Mouse (Mus musculus): ENCODE measurements around the gene Nudt14. TPM values are rescaled to one million over a fixed set of nuclear protein-coding genes. Genes with fewer than 3 reads are reported as not detected.
A peak's percentile ranks its signal among the peaks of the same experiment; 100 is the strongest.

Gene Nudt14
- total and polyA plus RNA-seq, 3 experiments: 5.7 to 14.8 (median 8.6) TPM

DNA sequence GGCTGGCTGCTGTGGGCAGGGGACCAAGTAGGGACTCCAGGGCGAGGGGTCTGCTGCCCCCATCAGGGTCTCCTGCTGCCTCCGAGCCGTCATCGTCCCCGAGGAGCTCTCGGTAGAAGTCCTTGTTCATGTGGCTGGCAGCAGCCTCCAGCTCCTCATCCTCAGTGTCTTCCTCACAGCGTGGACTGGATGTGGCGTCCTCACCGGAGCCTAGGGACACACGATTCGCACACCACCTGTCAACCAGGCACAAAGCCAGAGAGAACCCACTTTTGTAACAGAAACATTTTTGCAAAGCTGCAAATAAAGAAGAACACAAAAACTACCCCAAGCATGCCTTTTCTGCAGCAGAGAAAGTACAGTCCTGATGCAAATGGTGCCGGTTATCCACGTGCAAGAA, 23.9 kb upstream of the Nudt14 start:
- Histone ChIP-seq H3K79me2 (replicated peaks; ENCODE audit: control insufficient read depth, insufficient read depth, low read length) (no peaks in the 10 kb centered on the region), H3K9ac (ENCODE audit: low read depth, low read length) (no peak overlapping the region), H3K36me3 (ENCODE audit: control insufficient read depth, insufficient read depth, low read length) (no peaks in the 10 kb centered on the region), H3K27ac (no peak overlapping the region), H3K27me3 (ENCODE audit: control insufficient read depth, insufficient read depth, low read length) (no peaks in the 10 kb centered on the region), H3K4me3 (no peak overlapping the region), H3K4me1 (ENCODE audit: control insufficient read depth, insufficient read depth, low read length) (no peaks in the 10 kb centered on the region)
- TF ChIP-seq CTCF (IDR thresholded peaks at IDR 0.05) (no peak), EP300 (IDR thresholded peaks at IDR 0.05; ENCODE audit: insufficient read depth, low read depth, low read length) (no peak), POLR2A (IDR thresholded peaks at IDR 0.05; ENCODE audit: insufficient read depth, low read depth, low read length) (no peak)
- no peak for DNase-seq
- intact Hi-C loops (cut with DNase I): no loop called here
- WGBS: 88% methylated on average over 13 of the region's 13 CpGs

DNA sequence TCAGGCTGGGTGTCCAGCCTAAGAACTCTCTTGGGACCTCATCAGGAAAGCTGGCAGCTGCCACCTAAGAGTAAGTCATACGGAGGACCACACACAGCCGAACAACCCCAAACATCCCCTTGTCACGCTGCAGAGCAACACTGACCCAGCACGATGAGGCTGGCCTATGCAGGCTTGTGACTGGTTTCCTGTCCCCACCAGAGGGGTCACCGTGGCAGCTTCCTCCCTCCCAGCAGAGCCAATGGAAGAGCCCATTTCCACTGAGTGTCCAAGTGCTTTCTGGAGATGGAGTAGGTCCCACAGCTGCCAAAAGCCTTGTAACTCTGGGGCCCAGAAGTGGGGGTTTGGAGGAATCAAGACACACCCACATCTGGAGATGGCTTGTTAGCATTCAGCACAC, 19.9 kb upstream of the Nudt14 start:
- Histone ChIP-seq H3K9ac (ENCODE audit: low read depth, low read length) (no peak overlapping the region), H3K4me3 (no peak overlapping the region), H3K4me1 (ENCODE audit: control insufficient read depth, insufficient read depth, low read length) (no peaks in the 10 kb centered on the region; the same call in 1 of the 2 replicates), H3K27me3 (ENCODE audit: control insufficient read depth, insufficient read depth, low read length) (no peaks in the 10 kb centered on the region), H3K36me3 (ENCODE audit: control insufficient read depth, insufficient read depth, low read length) (no peaks in the 10 kb centered on the region), H3K27ac (peak overlapping the region; percentile 26; the same call in 1 of the 2 replicates), H3K79me2 (replicated peaks; ENCODE audit: control insufficient read depth, insufficient read depth, low read length) (no peaks in the 10 kb centered on the region)
- 26% methylated on average over 5 of the region's 5 CpGs for WGBS
- no peak for TF ChIP-seq POLR2A (IDR thresholded peaks at IDR 0.05; ENCODE audit: insufficient read depth, low read depth, low read length)
- no peak for TF ChIP-seq CTCF (IDR thresholded peaks at IDR 0.05)
- TF ChIP-seq EP300 (IDR thresholded peaks at IDR 0.05; ENCODE audit: insufficient read depth, low read depth, low read length): no peak
- intact Hi-C loops (cut with DNase I): no loop called here
- no peak for DNase-seq

DNA sequence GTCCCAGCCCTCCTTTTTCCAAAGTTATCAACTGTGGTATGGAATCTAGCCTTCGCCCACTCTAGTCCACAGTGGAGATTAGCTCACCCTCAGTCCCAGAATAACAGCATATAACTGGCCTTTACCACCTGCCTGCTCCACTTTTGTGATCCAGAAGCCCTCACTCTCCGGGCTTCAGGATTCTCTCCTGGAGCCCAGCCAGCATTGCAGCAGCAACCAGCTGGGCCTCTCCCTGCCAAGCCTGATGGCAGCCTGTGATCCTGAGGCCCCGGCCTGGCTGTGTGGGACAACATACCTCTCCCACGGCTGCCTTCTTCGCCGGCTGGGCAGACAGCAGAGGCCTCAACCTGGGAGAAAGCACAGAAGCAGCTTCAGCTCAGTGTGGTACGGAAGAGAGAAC, 19.5 kb upstream of the Nudt14 start:
- Histone ChIP-seq H3K27ac (peak overlapping the region; percentile 26; the same call in 1 of the 2 replicates), H3K36me3 (ENCODE audit: control insufficient read depth, insufficient read depth, low read length) (no peaks in the 10 kb centered on the region)

DNA sequence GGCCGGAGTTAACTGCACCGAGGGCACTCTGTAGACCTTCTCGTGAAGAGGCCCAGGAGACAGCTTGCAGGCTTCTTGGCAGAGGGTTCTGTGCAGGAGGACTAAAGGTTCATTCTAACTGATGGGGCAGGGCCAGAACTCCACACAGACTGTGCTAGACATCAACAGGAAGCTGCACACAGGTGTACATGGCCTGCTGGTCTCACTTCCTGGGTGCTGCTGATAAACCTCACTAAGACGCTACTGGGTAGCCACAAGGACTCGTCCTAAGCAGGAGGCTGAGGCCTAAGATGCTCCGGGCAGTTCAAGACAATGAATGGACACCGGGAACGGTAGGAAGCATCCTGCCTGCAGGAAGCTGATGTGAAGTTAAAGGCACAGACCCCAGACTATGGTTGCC, 17.5 kb upstream of the Nudt14 start:
- no peak for TF ChIP-seq EP300 (IDR thresholded peaks at IDR 0.05; ENCODE audit: insufficient read depth, low read depth, low read length)
- no peak for TF ChIP-seq CTCF (IDR thresholded peaks at IDR 0.05)
- no peak for TF ChIP-seq POLR2A (IDR thresholded peaks at IDR 0.05; ENCODE audit: insufficient read depth, low read depth, low read length)

More for the DNA sequence above, 19.5 kb upstream of the Nudt14 start:
- H3K79me2 ChIP-seq (replicated peaks; ENCODE audit: control insufficient read depth, insufficient read depth, low read length): no peaks in the 10 kb centered on the region
- peak in 1 of 2 experiments; percentile 73 for DNase-seq
- no peaks in the 10 kb centered on the region for H3K27me3 ChIP-seq (ENCODE audit: control insufficient read depth, insufficient read depth, low read length)
- intact Hi-C loops (cut with DNase I): no loop called here
- WGBS: 43% methylated on average over 7 of the region's 7 CpGs
- H3K9ac ChIP-seq (ENCODE audit: low read depth, low read length): no peak overlapping the region
- no peak overlapping the region for H3K4me3 ChIP-seq
- no peak for TF ChIP-seq CTCF (IDR thresholded peaks at IDR 0.05)
- TF ChIP-seq POLR2A (IDR thresholded peaks at IDR 0.05; ENCODE audit: insufficient read depth, low read depth, low read length): no peak
- TF ChIP-seq EP300 (IDR thresholded peaks at IDR 0.05; ENCODE audit: insufficient read depth, low read depth, low read length): no peak
- H3K4me1 ChIP-seq (ENCODE audit: control insufficient read depth, insufficient read depth, low read length): no peaks in the 10 kb centered on the region; the same call in 1 of the 2 replicates

DNA sequence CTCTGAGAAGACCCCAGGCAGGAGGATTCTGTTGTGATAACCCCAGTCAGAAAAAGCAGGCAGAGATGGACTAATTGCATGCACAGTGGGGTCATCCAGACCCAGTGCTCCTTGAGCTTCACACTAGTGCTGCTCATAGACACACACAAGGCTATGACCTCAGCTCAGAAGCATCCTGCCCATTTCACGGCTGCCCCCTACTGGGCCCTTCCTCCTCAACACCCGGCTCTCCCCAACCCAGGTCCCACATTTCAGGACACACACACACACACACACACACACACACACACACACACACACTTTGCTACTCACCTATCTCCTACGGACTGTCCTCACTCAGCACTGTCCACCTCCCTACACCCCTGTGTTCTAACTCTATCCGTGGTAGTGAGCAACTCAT, 16.4 kb upstream of the Nudt14 start:
- DNase-seq: peak; percentile 64 to 67
- Histone ChIP-seq H3K4me3 (no peak overlapping the region), H3K4me1 (ENCODE audit: control insufficient read depth, insufficient read depth, low read length) (peaks cover 1% of the 10 kb centered on the region; the same call in 1 of the 2 replicates), H3K36me3 (ENCODE audit: control insufficient read depth, insufficient read depth, low read length) (no peaks in the 10 kb centered on the region), H3K9ac (ENCODE audit: low read depth, low read length) (no peak overlapping the region), H3K27ac (no peak overlapping the region), H3K79me2 (replicated peaks; ENCODE audit: control insufficient read depth, insufficient read depth, low read length) (no peaks in the 10 kb centered on the region), H3K27me3 (ENCODE audit: control insufficient read depth, insufficient read depth, low read length) (no peaks in the 10 kb centered on the region)
- TF ChIP-seq EP300 (IDR thresholded peaks at IDR 0.05; ENCODE audit: insufficient read depth, low read depth, low read length) (no peak), POLR2A (IDR thresholded peaks at IDR 0.05; ENCODE audit: insufficient read depth, low read depth, low read length) (no peak), CTCF (IDR thresholded peaks at IDR 0.05) (peak; percentile 64)
- intact Hi-C loops (cut with DNase I): no loop called here
- WGBS: 32% methylated on average over 4 of the region's 4 CpGs

More for the DNA sequence above, 17.5 kb upstream of the Nudt14 start:
- H3K27me3 ChIP-seq (ENCODE audit: control insufficient read depth, insufficient read depth, low read length): no peaks in the 10 kb centered on the region
- H3K27ac ChIP-seq: no peak overlapping the region
- H3K36me3 ChIP-seq (ENCODE audit: control insufficient read depth, insufficient read depth, low read length): no peaks in the 10 kb centered on the region
- WGBS: 62% methylated on average over 8 of the region's 8 CpGs
- no peak overlapping the region for H3K4me3 ChIP-seq
- H3K79me2 ChIP-seq (replicated peaks; ENCODE audit: control insufficient read depth, insufficient read depth, low read length): no peaks in the 10 kb centered on the region
- intact Hi-C loops (cut with DNase I): no loop called here
- no peak for DNase-seq
- no peak overlapping the region for H3K9ac ChIP-seq (ENCODE audit: low read depth, low read length)
- H3K4me1 ChIP-seq (ENCODE audit: control insufficient read depth, insufficient read depth, low read length): no peaks in the 10 kb centered on the region; the same call in 1 of the 2 replicates

DNA sequence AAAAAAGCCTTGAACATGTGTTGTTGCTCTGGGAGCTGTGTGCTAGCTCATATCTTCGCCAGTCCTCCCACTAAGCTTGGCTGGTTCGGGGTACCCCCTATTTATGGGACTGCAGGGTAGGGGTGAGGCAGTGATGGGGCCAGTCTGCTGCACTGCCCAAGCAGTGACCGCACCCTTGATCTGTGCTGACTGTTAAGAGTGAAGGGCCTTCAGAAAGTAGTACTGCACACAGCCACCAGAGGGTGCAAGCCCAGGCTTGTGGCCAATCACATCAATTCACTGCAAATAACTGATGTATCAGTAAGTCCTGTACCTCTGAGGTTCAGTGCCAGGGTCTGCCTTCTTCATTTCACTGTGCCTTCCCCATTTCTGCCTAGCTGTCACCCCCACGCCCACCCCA, 13.9 kb upstream of the Nudt14 start:
- Histone ChIP-seq H3K27ac (no peak overlapping the region), H3K9ac (ENCODE audit: low read depth, low read length) (no peak overlapping the region), H3K4me1 (ENCODE audit: control insufficient read depth, insufficient read depth, low read length) (peaks cover 20% of the 10 kb centered on the region), H3K36me3 (ENCODE audit: control insufficient read depth, insufficient read depth, low read length) (no peaks in the 10 kb centered on the region), H3K79me2 (replicated peaks; ENCODE audit: control insufficient read depth, insufficient read depth, low read length) (no peaks in the 10 kb centered on the region), H3K4me3 (no peak overlapping the region), H3K27me3 (ENCODE audit: control insufficient read depth, insufficient read depth, low read length) (no peaks in the 10 kb centered on the region)
- DNase-seq: peak; percentile 76 to 86
- 33% methylated on average over 4 of the region's 4 CpGs for WGBS
- TF ChIP-seq POLR2A (IDR thresholded peaks at IDR 0.05; ENCODE audit: insufficient read depth, low read depth, low read length) (peak; percentile 37; the same call in 1 of the 2 replicates), EP300 (IDR thresholded peaks at IDR 0.05; ENCODE audit: insufficient read depth, low read depth, low read length) (peak; percentile 81; the same call in 1 of the 2 replicates), CTCF (IDR thresholded peaks at IDR 0.05) (peak; percentile 97)
- intact Hi-C loops (cut with DNase I): loop anchor here (1.0 kb wide), 2 partner anchors 90 to 120 kb away; no protein-coding TSS in a partner anchor

All from heart, adult 2 months (tissue).